Mouse (Mus musculus) ES-Bruce4 (cell line): Measurements from ENCODE around the gene Wsb1.

Experiments
- CTCF ChIP-seq: IDR thresholded peaks from one replicate; pipeline ENCODE4 v1.8.1; 2011; ENCODE audit warnings: low read depth, low read length
- EP300 ChIP-seq: IDR thresholded peaks from 2 replicates; pipeline ENCODE4 v1.6.1; 2011; ENCODE audit warnings: low read depth, low read length; ENCODE audit not compliant: insufficient read depth
- POLR2A ChIP-seq: IDR thresholded peaks from one replicate; pipeline ENCODE4 v1.8.1; 2011; ENCODE audit warnings: low read length; ENCODE audit not compliant: insufficient read depth

- TF ChIP-seq CTCF (no peak), POLR2A (no peak), EP300 (no peak)
Measured at GRCm38 (mm10) chr11:79291651-79292050, 37.2 kb upstream of the Wsb1 start.
